Mouse (Mus musculus) mouse trophoblast stem cell (cell line): ENCODE measurements around the gene Etfbkmt.

Experiments used
- in situ Hi-C, 2 experiments: fragments of 300-500 bp; cut with MseI, MboI; formaldehyde crosslinking; loops; 2 replicates in 1 of 2; 3 replicates in 1 of 2; pipeline ENCODE4 v1.15.1; 2025

The Etfbkmt gene

DNA sequence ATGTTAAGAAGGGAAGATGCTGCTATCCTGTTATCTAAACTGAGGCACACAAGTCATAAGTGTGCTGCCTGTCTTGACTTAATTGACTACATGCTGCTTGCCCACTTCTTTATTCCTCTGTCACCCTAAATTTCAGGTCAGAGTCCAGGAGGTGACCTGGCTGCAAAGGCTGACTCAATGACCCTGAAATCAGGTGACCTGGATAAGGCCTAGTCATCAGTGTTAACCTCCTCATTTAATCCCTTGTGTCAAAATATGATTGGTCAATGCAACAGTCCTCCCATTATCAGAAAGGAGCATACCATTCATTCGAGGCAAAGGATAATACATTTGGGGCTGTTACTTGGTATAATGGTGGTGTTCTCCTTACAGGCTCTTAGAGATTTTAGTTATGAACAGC is at the start of gene Etfbkmt:
Gene Etfbkmt (plus strand): TSS at position 379 of the 400 bp plus-strand sequence.
- in situ Hi-C loops: no loop called here

DNA sequence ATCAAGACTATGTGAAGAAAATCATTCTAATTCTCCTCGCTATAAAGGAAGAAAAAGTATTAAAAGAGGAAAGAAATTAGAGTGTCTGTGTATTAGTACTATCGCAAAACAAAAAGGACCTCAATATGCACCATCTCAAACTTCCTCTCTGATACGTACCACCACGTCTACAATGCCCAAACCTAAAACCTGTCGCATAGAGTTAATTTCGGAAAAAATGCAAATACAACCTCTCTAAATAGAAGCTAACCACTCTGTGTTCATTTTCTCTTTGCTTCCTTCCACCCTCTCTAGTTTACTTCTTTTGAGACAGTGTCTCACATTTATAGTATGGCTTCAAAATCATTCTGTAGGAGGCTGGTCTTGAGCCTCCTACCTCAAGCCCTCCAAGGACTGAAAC is 47.2 kb upstream of the Etfbkmt start:
- in situ Hi-C loops: no loop called here

DNA sequence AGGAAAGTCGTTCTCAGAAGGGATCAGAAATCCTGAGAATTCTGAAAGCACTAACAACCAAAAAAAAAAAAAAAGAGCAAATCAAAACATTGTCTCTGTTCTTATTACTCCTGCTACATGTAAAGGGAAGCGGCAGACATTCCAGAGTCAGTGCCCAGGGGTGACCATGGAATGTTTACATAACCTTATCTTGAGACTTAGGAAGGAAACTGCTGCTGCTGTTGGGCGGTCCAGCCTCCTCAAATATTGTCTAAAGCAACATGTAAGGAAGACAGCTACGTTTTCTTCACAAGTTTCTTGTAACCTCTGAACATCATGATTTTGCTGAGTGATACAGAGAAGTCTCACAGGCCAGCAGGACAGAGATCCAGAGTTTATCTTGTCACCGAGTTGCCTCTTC is 46.2 kb upstream of the Etfbkmt start:
- in situ Hi-C loops: no loop called here

DNA sequence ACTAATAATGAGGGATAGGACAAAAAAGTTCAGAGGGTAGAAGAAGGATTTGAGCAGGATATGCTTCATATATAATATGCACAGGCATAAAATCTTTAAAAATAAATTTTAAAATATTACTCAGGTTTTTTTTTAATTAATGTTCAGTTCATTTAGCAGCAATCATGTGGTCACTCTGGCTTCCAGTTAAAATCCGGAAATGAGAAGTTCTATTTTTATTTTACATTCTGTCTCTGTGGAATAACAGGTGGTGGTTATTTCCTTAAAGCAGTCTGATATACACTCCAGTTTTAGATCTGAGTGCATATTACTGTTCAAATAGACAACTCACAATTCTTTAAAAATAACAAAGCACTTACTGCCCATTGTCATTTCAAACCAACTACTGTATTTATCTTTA is 45.1 kb upstream of the Etfbkmt start:
- in situ Hi-C loops: no loop called here

DNA sequence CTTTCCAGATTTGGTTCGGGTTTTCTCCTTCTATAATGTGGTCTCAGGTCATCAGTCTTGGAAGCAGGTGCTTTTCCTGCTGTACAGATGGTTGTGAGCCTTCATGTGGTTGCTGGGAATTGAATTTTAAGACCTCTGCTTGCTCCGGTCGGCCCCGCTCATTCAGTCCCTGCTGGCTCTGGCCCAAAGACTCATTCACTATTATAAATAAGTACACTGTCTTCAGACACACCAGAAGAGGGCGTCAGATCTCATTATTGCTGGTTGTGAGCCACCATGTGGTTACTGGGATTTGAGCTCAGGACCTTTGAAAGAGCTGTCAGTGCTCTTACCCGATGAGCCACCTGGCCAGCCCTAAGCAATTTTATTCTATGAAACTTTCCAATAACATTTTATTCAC is 44.3 kb upstream of the Etfbkmt start:
- in situ Hi-C loops: no loop called here

DNA sequence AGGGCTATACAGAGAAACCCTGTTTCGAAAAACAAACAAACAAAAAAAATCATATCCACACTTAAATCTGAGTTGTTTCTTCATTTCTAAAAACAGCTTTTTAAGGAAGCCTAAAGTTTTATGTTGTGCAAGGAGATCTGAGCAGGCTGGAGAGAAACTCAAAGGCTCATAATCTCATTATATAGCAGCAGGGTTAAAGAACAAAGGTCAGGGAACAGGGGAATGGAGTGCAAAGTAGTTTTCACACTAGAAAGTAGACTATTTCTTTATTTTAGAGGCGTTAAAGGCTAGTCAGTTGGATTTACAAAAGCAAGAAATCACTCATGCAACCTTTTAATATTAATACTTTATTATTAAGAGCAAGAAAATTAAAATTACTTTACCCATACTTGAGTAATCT is 43.4 kb upstream of the Etfbkmt start:
- in situ Hi-C loops: no loop called here

DNA sequence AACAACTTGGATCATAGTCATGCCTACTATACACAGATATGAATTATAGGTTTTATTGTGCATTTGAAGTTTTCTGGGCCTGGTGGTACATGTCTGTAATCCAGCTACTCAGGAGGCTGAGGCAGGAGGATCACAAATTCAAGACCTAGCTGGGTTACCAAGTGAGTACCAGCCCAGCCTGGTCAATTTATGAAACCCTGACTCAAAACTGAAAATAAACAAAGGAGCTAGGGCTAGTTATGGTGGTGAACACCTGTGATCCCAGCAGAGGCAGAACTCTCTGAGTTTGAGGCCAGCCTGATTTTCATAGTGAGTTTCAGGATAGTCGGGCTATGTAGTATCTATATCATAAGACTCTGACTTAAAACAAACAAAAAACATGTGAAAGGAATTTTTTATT is 42.4 kb upstream of the Etfbkmt start:
- in situ Hi-C loops: no loop called here

DNA sequence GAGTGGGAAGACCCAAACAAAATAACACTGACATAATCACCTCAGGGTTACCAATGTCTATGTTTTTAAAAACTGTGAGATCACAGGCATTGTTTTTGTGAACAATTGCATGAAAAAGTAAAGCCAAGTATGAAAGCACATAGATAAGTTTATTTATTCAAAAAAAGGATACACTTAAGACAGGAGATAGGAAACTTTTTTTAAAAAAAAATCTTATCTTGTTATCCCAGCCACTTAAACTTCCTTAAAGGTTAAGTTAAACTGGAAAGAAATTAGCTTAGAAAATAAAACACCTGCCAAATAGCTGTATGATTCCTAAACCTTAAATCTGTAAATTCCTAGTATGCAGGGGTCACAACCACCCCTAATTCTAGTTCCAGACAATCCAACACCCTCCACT is 40.7 kb upstream of the Etfbkmt start:
- in situ Hi-C loops: no loop called here

DNA sequence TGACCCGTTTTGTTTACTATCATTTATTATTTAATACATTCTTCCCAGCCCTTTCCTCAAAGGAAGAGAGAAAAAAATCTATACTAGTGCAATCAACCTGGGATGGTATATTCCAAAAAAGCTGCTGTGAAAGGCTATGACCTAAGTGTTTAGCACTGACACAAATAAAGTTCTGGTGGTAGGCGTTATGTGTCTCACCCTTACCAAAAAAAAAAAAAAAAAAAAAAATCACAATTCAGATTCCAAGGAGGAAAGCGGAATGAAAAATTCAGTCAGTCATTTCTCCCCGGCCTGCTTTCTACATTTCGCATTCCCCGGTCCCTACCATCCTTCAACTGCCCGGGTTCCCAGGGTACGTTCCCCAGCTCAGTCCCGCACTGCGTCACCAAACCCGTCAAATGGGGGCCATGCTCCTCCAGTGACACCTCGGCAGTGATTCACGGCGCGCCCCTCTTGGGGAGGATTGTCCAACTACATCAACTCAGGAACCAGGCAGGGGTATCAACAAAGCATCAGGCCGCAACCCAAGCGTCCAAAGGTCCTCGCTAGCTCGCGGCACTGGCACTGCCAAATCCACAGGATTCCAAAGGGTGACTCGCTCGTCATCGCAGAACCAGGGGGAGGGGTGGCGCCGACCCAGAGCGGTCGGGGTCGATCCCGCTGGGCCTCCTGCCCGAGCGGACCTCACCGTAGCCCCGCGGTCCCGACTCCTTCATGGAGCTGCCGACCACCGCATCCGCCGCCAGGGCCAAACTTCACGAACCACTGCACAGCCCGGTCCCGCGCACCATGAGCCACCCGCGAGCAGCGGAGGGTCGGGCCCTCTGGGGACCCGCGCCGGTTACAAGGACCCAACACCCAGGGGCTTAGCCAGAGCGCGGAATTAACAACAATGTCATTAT is 39.2 kb upstream of the Etfbkmt start:
- in situ Hi-C loops: no loop called here

DNA sequence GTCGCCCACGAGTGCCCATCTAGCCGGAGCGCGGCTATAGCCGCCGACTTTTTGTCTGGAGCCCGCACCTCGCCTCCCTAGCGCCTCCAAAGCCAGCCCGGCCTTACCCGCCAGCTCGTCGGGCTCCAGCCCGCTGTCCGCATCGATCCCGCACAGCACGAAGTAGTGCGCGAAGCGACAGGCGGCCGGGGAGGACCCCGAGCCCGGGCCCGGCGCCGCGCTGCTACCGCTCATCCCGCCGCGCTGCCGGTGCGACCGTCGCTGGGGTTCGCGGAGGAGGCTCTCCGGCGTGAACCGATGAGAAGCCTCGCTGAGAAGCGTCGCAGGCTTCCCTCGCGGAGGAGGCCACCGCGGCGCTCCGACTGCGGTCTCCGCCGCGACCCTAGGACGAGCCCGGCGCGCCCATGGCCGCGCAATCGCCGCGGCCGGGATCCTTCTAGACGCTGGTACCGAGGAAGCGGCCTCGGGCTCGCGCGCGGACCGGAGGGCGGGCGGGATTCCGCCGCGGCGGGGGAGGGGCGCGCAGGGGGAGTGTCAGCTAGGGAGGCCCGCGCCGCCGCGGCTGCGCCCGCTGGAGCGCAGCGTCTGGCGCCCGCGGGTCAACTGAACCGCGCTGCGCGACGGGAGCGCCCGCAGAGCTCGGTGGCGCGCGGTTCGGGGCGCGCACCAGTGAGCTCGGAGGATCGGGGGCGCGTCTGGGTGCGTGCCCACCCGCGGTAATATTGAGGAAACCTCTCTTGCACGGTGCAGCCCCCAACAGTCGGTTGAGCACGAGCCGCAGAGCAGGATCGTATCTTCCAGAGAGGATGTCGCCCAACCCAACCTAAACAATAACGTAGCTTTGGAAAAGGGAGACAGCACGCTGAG is 38.3 kb upstream of the Etfbkmt start, which contains the start of gene Dennd5b:
Gene Dennd5b (minus strand): TSS at position 605 of the 867 bp plus-strand sequence.
- in situ Hi-C loops: no loop called here

DNA sequence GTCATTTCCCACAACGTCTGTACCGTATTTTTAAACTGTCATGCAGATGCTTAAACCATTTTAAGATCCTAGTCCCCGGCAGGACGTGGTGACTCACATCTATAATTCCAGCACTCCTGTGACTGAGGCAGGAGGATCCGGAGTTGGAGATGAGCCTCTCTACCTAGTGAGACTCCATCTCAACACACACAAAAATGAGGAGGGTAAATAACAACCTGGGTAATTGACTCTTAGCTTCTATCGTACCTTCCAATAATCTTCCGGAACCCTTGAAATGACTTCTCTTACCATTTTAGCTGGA is 37.8 kb upstream of the Etfbkmt start:
- in situ Hi-C loops: no loop called here

DNA sequence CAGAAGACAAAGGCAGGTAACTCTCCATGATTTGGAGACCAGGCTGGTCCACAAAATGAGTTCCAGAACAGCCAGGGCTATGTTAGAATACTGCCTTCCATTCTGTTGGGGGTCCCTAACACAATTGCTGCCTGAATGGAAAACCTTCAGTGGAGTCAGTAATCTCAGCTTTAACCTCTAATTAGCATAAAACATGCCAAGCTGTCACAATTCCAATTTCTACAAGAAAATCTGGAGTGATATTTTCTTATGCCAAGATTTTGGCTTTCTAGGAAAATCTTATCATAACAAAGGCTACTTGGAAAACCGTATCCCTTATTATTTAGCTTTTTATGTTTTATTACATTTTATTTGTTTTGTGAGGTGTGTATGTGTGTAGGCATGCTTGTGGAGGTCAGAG is 36.2 kb upstream of the Etfbkmt start:
- in situ Hi-C loops: no loop called here

DNA sequence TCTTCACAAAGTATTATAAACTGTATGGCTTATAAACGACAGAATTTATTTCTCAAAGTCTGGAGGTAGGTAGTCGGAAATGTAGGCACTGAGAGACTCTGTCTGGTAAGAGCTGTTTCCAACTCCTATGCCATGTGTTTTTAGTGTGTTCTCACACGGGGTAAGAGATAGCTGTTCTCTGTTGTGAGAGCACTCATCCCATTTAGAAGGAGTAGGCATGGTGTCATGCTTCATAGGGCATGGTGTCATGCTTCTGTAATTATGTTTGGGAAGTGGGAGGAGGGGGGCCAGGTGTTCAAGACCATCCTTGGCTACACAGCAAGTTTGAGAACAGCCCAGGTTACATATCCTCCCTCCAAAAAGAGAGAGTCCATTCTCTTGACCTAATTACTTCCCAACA is 32.0 kb upstream of the Etfbkmt start:
- in situ Hi-C loops: no loop called here

DNA sequence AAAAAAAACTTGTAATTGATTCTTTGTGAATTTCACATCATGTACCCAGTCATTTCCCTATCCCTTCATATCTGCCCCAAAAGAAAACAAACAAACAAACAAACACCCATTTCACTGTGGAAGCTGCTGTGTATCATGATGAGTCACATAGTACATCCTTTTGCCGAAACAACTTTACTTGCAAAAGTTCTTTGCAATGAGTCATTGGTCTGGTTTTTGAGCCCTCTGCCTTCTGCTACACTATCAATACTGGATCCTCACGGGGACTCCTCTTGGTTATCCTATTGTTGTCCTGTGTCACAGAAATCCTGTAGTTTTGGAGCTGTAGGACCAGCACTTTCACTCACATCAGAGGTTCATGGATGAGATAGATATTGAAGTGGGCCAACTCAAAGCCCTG is 30.7 kb upstream of the Etfbkmt start:
- in situ Hi-C loops: no loop called here

DNA sequence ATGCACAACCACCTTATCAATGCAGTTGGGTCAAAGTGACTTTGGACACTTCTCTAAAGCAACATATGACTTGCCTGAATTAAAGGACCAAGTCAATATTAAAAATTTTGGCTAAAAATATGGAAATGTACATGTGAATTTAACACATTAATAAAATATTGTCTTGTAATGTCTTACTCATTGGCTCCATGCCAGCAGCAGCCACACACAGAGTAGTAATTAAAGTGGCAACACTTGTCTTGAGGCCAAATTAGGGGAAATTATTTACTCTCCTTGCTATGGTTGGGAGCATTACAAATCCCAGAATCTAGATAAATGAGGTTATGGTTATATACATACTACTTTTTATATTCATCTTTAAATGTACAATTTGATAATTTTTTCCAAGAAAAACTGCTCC is 22.7 kb upstream of the Etfbkmt start:
- in situ Hi-C loops: loop anchor here (5.0 to 10.0 kb wide), 2 partner anchors 102 to 105 kb away; no protein-coding TSS in a partner anchor

DNA sequence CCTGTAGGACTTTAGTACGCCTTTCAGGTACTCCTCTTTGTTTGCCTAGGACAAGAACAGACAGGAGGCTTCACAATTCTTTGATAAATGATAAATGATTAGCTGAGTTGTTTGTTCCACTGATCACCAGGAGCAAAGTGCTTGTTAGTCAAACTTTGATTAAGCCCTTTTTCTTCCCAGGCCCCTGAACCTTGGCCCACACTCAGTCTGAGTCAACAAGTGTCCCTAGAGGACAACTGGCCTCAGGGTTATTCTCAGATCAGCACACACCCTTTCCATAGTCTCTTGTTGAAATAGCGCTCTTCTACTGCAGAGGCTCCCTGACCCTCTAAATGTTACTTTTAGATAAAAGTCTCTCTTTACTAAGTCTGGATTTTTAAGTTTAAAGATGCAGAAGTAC is 20.7 kb upstream of the Etfbkmt start:
- in situ Hi-C loops: loop anchor here (5.0 to 10.0 kb wide), 2 partner anchors 104 to 107 kb away; no protein-coding TSS in a partner anchor

DNA sequence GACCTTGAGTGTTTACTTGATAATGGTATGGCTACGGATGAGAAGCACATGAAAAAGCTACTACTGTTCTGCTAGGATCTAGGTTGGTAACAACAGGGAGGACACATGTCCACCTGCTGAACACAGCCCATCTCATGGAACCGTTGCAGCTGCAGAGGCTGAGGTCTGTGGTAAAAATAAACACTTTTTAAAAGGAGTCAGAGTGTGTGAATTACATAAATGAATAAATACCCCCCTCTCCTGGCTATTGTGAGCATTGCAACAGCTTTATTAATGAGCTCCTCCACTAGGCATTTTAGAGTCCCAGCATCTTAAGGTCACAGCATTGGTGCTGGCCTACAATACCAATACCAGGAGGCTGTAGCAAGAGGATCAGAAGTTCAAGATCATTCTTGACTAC is 19.8 kb upstream of the Etfbkmt start:
- in situ Hi-C loops: loop anchor here (5.0 to 10.0 kb wide), 2 partner anchors 105 to 108 kb away; no protein-coding TSS in a partner anchor

DNA sequence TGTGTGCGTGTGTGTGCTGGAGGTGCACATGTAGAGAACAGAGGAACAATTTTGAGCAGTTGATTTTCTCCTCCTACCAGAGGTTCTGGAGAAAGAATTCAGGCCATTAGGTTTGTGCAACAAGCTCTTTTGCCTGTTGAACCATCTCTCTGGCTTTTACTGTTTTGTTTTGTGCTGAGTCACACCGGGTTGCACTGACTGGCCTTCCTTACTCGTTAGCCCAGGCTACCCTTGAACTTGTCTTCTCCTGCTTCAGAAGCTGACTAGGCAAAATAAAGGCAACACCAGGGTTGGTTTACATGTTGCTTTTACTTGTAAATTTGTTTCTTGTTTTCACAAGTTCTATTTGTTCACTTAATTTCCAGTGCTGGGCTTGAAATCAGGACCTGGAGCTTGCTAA is 16.6 kb upstream of the Etfbkmt start:
- in situ Hi-C loops: no loop called here

DNA sequence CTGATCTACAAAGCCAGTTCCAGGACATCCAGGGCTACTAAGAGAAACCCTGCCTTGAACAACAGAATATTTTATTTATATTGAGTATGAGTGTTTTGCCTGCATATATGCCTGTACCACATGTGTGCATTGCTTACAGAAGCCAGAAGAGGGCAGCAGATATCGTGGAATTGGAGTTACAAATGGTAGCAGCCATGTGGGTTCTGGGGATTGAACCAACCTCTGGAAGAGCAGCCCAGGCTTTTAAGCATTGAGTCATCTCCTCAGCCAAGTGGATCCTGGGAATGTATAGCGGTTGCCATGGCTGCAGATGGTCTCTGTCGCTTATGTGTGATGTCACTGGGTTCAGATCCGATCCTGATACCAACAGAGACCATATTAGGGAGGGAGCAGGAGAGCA is 13.0 kb upstream of the Etfbkmt start:
- in situ Hi-C loops: loop anchor here (5.0 kb wide), 1 partner anchor 251 kb away; no protein-coding TSS in a partner anchor

DNA sequence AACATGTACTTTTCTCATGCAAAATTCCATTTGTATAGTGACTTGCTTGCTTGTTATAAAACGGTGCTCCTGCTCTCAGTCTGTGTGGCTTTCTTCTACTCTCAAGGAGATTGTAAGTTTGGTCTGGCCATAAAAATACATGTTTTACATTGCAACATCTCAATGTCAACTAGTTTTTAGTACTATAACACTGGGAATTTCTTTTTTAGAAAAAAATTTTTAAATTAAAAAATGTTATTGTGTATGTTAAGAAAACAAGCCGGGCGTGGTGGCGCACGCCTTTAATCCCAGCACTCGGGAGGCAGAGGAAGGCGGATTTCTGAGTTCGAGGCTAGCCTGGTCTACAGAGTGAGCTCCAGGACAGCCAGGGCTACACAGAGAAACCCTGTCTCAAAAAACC is 9.8 kb upstream of the Etfbkmt start, which contains the start of gene Gm10203:
Gene Gm10203 (plus strand): TSS at position 301 of the 400 bp plus-strand sequence.
- in situ Hi-C loops: loop anchor here (5.0 kb wide), 1 partner anchor 247 kb away; no protein-coding TSS in a partner anchor

DNA sequence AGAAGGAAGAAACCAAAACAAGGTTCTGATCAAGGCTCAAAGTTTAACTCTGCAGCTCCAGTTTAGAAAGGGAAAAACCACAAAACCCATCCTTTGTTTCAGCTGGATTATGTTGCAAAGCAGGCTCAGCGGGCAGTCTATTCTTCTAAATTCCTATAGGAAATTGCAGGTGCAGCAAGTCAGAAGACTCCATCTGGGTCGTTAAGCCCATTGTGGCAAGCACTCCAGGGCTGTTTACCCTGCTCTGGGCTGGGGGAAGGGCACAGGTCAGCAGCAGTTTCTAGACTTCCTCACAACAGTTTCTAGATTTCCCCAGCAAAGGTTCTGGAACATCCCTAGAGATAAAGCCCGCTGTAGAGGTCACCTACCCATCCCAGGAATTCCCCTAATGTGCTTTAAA is 8.5 kb upstream of the Etfbkmt start:
- in situ Hi-C loops: no loop called here

DNA sequence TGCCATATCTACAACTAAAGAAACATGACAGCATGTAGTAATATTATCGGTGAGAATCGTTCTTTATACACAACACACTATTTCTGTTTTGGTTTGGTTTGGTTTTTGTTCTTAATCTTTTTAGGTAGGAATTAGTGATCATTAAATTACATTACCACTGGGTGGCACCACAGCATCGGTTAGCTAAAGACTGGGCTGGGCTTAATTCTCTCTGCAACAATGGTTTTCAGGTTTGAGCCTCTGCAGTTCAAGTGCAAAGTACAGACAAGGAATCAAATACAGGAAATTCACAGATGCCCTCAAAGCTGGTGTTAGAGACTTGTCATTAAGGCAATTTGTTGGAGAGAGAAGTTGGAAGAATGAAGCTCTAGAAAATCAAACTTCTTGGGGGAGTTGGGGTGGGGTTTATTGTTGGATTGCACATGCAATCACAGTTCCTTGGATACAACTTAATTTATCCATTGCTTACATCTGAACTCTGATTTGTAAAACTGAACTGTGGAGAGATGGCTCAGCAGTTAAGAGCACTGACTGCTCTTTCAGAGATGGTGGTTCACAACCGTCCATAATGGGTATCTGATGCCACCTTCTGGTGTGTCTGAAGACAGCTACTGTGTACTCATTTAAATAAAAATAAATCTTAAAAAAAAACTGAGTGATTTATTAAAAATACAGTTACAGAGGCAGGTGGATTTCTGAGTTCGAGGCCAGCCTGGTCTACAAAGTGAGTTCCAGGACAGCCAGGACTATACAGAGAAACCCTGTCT is 7.2 kb upstream of the Etfbkmt start:
- in situ Hi-C loops: no loop called here
